Mouse (Mus musculus): ENCODE results near the gene Zfp941. TPM values are rescaled to one million over a fixed set of nuclear protein-coding genes. Genes with fewer than 3 reads are reported as not detected.

Gene Zfp941
- under 1 TPM; 0.22 to 0.36 TPM for total RNA-seq (2021)
- long read RNA-seq, experiment 1, partial matches to known transcripts: 0 of 1 reads
- long read RNA-seq, experiment 1, other reads (novel, unspliced or antisense): 1 of 1 reads
- long read RNA-seq, experiment 2: 0 reads

DNA sequence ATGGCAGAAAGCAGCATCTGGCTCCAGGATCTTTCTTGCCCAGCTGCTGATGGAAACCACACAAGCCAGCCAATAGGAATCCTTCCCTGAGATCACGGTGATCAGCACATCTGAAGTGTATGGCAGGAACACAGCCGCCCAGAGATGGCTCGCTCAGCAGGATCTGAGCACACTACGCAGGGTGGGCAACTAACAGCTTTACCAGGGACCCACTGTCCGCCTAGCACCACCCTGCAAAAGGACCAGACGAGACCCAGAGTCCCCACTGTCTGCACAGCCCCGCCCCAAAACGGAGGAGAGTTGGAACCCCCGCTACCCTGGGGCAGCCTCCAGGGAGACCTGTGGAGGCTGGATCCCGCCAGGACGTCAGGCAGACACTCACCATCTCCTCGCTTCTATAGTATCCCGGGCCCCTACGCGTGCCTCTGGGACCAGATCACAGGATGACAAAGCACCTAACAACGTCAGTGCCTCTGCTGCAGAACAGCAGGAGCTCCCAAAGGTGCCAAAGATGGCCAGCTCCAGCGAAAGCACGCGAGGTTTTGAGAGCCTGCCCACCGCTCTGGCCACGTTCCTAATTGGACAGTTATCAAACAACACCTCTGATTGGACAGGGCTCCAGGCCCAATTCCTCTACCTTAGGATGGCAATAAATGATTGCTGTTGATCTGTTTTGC is at the start of gene Zfp941:
Gene Zfp941, minus strand, starts transcription at position 526 of the 677 bp plus-strand sequence.
- peak in 1 of 2 experiments; percentile 29 for DNase-seq
- intact Hi-C loops (cut with DNase I): no loop called here

DNA sequence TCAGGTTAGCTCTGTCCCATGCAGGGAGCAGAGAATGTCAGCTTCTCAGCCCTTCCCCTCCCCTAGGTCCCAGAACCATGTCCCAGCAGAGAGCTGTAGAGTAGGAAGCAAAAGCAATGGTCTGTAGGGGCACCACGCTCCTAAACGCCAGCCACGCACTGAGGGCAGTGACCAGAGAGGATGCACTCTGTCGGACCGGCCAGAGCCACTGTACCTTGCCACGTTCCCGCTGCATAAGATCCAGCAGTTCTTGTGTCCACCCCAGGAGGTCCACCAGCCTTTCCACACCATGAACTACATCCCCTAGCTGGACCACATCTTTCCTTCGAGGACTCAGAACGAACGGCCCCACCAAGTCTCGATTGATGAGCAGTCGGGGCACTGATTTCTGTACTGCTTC is 42.8 kb upstream of the Zfp941 start:
- DNase-seq: no peak
- intact Hi-C loops (cut with DNase I): no loop called here

DNA sequence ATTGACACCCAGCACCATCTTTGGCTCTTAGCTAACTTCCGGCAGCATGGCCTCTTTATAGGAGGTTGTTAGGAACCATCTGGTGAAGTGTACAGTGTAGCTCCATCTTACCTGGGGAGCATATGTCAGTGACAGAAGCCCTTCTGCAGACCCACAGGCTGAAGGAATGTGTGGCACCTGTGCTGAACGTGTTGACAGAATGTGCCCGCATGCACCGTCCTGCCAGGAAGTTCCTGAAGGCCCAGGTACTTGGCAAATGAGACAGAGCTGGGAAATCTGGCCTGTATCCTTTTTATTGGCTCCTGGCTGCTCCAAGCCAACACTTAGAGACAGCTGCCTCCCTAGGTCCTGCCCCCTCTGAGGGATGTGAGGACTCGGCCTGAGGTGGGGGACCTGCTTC is 38.8 kb upstream of the Zfp941 start:
- intact Hi-C loops (cut with DNase I): no loop called here

DNA sequence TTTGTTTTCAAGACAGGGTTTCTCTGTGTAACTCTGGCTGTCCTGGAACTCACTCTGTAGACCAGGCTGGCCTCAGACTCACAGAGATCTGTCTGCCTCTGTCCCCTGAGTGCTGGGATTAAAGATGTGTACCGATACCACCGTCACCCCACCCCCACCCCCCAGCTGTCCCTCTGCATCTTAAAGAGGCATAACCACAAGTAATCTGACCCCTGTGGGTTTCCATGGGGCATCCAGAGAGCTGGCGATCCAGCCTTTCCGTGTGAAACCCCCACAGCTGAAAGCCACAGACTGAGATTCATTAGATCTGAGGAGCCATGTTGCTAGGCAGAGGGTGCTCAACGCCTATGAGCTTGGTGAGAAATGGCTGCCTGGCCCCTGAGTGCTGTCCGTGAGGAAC is 38.0 kb upstream of the Zfp941 start:
- no peak for DNase-seq
- intact Hi-C loops (cut with DNase I): loop anchor here (5.0 kb wide), 1 partner anchor 312 kb away; the partner anchor contains the start of gene Rnh1

More for the DNA sequence above, 38.8 kb upstream of the Zfp941 start:
- DNase-seq: no peak

DNA sequence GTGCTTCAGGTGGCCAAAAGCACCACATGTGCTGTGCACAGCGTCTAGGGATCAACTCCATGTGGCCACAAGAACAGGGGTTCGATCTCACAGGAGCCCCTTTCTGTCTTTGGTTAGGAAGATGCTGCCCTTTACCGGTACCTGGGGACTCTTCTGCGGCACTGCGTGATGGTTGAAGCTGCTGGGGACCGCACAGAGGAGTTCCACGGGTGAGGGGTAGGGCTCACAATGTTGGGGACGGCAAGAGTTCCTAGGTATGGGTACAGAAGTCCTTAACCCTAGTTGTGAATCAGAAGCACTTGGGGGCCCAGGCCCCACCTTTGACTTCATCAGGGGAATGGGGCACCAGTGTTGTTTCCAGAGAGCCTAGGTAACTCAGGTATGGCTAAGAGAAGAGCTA is 36.8 kb upstream of the Zfp941 start:
- intact Hi-C loops (cut with DNase I): loop anchor here (5.0 kb wide), 1 partner anchor 314 kb away; the partner anchor contains the start of gene Rnh1
- DNase-seq: no peak

DNA sequence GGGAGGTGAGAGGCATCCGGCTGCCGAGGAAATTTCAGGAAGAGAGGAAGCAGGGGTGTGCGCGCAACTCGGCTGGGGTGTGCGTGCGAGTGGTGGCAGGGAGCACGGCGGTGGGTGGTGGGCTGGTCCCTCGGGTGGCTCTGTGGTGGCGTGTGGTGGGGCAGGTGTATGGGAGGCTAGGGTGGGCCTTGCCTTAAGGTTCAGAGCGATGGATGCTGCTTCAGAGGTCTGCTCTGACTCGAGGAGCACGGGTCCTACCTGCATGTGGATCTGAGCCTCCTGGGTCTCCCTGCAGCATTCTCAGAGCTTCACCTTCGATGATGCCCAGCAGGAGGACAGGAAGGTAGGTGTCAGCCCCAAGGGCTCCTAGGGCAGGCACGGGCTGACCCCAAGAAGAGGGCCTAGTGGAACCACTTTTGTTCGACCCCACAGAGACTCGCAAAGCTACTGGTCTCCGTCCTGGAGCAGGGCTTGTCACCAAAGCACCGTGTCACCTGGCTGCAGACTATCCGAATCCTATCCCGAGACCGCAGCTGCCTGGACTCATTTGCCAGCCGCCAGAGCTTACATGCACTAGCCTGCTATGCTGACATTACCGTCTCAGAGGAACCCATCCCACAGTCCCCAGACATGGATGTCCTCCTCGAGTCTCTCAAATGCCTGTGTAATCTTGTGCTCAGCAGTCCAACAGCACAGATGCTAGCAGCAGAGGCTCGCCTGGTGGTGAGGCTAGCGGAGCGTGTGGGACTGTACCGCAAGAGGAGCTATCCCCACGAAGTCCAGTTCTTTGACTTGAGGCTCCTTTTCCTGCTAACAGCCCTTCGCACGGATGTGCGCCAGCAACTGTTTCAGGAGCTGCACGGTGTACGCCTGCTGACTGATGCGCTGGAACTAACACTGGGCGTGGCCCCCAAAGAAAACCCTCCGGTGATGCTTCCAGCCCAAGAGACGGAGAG is 35.9 kb upstream of the Zfp941 start, which contains the start of gene Bet1l:
Gene Bet1l, minus strand, starts transcription at position 28 of the 956 bp plus-strand sequence.
- no peak for DNase-seq
- intact Hi-C loops (cut with DNase I): loop anchor here (1.0 to 5.0 kb wide), 3 partner anchors 23 to 314 kb away; partner anchors contain the start of genes Pgghg, Psmd13 and Rnh1

DNA sequence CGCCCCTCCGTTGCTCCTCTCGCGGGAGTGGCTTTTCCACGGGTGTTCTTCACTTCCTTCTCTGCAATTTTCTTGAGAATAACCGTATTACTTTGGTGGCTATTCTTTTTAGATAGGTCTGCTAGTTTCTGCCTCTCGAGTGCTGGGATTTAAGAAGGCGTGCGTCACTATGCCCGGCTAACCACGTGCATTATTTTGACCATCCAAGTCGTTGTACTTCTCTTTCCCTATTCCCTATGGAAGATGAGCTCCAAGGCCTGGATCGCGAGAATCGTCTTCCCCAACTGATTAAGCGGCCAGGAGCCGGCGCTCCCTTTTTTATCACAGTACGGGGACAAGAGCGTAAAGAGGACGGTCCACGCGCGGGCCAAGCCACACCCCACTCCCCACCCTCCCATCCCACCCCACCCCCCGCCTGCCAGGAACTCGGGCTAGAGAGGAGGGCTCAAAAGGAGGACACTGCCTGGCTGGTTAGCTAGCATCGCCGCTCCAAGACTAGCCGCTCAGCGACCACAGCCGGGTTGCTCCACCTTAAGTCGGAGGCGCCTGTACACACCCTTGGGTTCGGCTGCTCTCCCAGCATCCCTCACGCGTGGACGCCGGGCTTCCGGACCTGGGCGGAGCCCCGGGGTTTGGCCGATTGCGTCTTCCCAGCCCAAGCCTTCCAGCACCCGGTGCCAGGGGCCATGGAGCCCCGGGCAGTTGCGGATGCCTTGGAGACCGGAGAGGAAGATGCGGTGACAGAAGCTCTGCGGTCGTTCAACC is 35.0 kb upstream of the Zfp941 start, which contains the start of gene Ric8a:
Gene Ric8a, plus strand, starts transcription at position 173 of the 765 bp plus-strand sequence.
- intact Hi-C loops (cut with DNase I): loop anchor here (1.0 to 5.0 kb wide), 3 partner anchors 24 to 315 kb away; partner anchors contain the start of genes Pgghg, Psmd13 and Rnh1
- peak; percentile 91 to 92 for DNase-seq

DNA sequence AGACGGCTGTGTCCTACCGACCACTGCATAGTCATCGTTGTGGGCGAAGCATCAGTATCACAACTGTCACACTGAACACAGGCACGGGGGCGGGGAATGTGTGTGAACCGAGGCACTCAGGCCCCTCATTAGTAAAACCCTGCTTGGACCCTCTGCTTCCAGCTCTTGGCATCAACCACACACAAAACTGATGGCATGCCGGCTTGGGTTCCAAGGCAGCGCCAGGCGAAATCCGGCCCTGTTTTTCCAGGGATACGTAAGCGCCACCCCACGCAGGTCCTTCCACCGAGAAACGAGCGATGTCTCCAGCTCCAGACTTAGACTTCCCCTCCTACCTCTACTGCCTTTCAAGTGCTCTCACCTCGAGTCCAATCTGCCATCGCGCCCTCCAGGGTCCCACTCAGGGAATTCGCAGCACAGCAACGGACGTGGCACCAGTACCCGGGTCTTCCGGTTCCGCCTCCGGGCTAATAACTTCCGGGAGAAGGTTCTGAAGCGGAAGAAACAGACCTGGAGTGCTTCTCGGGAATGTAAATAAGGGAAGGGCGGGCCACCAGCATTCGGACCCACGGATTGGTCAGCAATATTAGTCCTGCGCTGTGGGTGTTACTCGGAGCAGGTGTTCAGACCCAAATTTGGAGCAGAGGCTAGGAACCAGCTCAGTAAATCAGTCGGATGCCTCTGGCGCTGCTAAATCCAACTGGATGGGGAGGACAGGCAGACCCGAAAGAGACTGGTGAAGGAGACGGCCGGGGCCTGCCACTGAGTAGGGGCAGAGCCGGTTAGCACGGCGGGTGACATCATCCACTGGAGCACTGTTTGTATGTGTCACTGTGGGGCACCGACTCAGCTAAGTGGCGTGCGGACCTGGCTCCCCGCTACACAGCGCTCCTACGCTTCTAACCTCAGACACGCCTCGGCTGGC is 34.1 kb upstream of the Zfp941 start, which contains the start of gene Gm45785:
Gene Gm45785, minus strand, starts transcription at position 472 of the 925 bp plus-strand sequence.
- intact Hi-C loops (cut with DNase I): loop anchor here (2.0 to 5.0 kb wide), 2 partner anchors 85 to 316 kb away; partner anchors contain the start of genes Pgghg and Rnh1
- peak; percentile 79 to 84 for DNase-seq

DNA sequence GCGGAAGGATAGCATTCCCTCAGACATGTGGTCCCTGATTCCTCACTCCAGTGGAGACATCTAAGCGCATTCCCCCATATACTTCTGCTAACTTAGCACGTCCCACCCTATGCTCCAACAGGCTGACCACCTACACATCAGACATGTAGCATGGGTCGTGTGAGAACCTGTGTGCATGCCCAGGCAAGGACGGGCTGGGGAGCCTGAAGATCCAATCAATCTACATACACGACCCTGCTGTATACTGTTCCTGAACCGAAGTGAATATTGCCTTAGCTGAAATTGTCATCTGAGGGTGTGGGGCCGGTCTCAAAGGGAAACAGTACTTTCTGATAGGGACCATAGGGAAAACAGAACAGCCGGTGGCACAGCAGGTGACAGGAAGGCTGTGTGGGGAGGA is 33.2 kb upstream of the Zfp941 start:
- intact Hi-C loops (cut with DNase I): loop anchor here (5.0 kb wide), 1 partner anchor 317 kb away; the partner anchor contains the start of gene Rnh1
- DNase-seq: no peak

DNA sequence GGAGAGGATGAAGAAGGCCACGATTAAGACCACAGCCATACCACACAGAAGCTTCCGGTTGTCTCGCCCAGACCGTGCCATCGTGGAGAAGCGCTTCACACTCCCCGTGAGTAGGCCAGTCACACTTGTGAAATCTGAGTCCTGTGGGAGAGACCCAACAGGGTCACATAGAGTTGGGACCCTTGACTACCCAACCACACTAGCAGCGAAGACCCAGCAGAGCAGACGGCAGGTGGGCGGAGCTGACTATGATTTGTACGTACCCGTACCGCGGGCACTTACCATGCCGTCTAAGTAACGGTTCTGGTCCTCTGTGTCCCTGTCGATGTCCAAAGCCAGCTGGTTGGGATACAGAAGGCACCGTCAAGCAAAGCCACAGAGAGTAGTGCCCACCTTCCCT is 32.5 kb upstream of the Zfp941 start:
- intact Hi-C loops (cut with DNase I): no loop called here
- no peak for DNase-seq

DNA sequence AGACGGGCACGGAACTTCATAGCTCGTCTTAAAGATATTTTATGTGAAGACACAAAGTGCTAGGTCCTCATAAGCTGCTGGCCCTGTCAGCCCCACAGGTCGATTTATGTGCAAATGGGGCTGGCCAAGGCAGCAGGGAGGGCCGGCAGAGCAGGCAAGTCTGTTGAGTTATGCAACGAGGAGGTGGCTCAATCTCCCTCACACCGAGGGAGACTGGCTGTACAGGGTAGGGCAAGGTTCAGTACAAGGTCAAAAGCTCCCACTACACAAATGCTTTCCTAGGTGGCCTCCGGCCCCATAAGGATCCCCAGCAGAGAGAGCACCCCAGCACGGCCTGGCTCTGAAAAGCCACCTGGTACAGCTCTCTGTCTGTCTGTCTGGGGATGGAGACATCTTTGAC is 31.4 kb upstream of the Zfp941 start:
- no peak for DNase-seq
- intact Hi-C loops (cut with DNase I): no loop called here

DNA sequence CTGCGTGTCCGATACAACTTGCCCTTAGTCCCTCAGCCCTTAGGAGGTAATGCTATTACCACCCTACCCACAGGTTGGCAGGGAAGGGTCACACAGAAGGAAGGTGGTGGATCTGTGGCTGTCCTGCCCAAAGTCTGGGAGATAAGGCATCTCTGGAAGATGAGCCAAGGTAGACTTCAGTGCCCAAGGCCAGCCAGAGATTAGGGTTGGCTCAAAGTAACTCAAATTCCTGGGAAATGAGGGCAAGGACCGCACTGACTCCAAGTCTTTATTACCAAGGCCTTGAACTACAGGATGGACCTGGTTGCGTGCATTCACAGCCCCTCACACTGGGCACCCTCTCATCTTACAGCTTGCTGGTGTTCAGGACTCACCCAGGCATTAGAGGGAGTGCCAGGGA is 29.9 kb upstream of the Zfp941 start:
- intact Hi-C loops (cut with DNase I): no loop called here
- DNase-seq: no peak

DNA sequence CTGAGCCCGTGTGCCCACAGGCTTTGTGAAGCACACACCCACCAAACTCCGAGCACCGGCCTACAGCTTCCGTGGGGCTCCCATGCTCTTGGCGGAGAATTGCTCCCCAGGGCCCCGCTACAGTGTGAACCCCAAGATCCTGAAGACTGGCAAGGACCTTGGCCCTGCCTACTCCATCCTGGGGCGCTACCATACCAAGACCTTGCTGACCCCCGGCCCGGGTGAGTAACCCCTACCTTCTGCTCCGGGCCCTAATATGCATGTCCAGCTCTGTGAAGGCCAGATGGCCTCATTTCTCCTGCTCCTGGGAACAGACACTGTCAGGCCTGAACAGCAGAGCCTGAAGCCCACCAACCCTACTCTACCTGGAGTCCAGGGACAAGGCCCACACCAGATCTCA is 26.6 kb upstream of the Zfp941 start:
- intact Hi-C loops (cut with DNase I): loop anchor here (5.0 to 10.0 kb wide), 3 partner anchors 34 to 516 kb away; partner anchors contain the start of genes Psmd13 and Sirt3
- DNase-seq: no peak

DNA sequence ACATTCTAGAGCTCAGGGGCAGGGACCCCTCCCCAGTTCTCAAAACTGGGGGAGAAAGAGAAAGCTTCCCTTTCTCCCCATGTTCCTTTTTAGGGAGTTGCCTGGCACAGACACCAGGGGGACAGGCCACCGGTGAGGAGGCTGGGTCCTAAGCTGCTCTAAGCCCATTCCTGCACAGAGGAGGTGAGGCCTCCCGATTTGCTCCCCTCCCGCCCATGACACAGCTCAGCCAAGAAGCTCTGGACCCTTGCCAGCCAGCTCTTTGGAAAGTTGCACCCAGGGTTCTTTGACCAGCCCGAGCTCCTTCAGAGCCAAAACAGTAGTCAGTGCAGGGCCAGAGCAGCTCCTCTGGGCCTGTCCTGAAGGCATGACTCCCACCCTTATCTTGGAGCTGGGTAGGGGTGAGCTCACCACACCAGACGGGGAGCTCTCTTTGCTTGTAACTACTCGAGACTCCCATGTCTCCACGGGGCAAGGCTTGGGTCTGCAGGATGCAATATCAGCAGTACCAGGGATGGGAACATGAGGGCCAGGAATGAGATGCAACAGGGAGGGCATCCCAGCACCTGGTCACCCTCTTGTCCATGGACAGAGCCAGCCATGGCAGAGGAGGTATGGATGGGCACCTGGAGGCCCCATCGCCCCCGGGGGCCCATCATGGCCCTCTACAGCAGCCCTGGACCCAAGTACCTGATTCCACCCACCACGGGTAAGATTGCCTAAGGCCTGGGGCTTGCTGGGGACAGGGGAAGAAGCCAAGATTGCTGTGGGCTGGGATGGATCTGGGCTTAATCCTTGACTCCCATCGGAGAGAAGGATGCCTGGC is 26.0 kb upstream of the Zfp941 start, which contains the start of gene Odf3:
Gene Odf3, plus strand, starts transcription at position 51 of the 826 bp plus-strand sequence.
- DNase-seq: peak in 1 of 2 experiments; percentile 40
- intact Hi-C loops (cut with DNase I): loop anchor here (5.0 to 10.0 kb wide), 3 partner anchors 34 to 517 kb away; partner anchors contain the start of genes Psmd13 and Sirt3

DNA sequence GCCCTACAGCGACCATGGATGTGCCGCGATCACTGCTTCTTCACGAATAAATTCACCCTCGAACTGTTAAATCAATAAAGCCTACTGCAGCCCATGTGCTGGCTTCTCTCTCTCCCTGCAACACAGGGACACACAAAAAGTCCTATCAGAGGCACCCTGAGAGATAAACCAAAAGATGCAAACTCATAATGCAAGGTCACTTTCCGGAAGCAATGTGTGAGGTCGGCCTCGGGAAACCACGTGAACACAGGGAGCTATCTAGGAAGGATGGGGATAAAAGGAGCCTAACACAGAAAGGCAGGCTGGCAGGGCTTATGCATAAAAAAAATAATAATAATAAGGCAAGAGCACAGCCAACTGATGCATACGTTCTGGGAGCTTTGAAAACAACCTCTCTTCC is 24.7 kb upstream of the Zfp941 start:
- DNase-seq: no peak
- intact Hi-C loops (cut with DNase I): loop anchor here (5.0 to 10.0 kb wide), 3 partner anchors 36 to 518 kb away; partner anchors contain the start of genes Psmd13 and Sirt3

DNA sequence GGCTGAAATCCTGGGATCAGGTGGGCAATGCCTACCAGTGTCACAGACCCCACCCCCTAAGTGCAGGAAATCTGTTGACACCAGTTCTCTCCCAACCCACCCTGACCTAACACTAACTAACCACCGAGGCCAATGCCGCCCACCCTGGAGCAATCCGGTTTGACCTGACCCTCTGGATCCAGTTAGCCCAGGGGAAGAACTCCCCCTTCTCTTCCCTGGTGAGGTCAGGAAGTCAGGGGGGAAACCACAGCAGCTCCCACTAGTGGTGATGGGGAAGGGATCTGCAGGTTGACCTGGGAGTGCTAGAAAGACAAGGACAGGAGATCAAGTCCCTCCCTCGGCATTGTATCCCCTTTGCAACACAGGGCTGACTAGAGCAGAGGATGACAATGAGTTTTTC is 23.7 kb upstream of the Zfp941 start:
- intact Hi-C loops (cut with DNase I): loop anchor here (1.0 to 10.0 kb wide), 5 partner anchors 37 to 519 kb away; partner anchors contain the start of genes Psmd13 and Sirt3

More for the DNA sequence above, 23.7 kb upstream of the Zfp941 start:
- DNase-seq: no peak
